27 mouse cellular contexts compared by ENCODE assay signal in genomic region chr10:71789241-71789640, GRCm38 (mm10).
DNase-seq lines count a peak whose midpoint lies in the region; ATAC-seq and TF ChIP-seq lines count a peak whose summit lies in the region.
"Had no signal": no experiment of that assay in that cellular context is flagged by ENCODE, and none has a peak within 500 bp of the region (broad histone marks: within the 10 kb centered on the region; RNA-seq: fewer than 3 reads in every experiment).

No protein-coding gene starts in this region.

- H3K36me3 ChIP-seq in forebrain, embryonic 14.5 days (ENCODE audit: control insufficient read depth, insufficient read depth, low read length): no peaks in the 10 kb centered on the region
- no peaks in the 10 kb centered on the region for H3K36me3 ChIP-seq in forebrain, embryonic 11.5 days (ENCODE audit: control insufficient read depth, insufficient read depth, low read length)
- no peaks in the 10 kb centered on the region for H3K36me3 ChIP-seq in lung, embryonic 14.5 days (ENCODE audit: insufficient read depth)
- H3K36me3 ChIP-seq in midbrain, postnatal 0 days (ENCODE audit: insufficient read depth, low read length): no peaks in the 10 kb centered on the region
- H3K36me3 ChIP-seq in midbrain, embryonic 10.5 days: no peaks in the 10 kb centered on the region
- H3K36me3 ChIP-seq: embryonic facial prominence, embryonic 15.5 days; heart, embryonic 12.5 days; hindbrain, embryonic 15.5 days; intestine, embryonic 15.5 days; liver, embryonic 12.5 days; neural tube, embryonic 13.5 days had no signal

- no peak overlapping the region for H3K4me3 ChIP-seq in forebrain, embryonic 14.5 days (ENCODE audit: low read depth, low read length)
- H3K4me3 ChIP-seq in forebrain, embryonic 11.5 days (ENCODE audit: low read depth, low read length): no peak overlapping the region
- H3K4me3 ChIP-seq in lung, embryonic 14.5 days (ENCODE audit: low read depth, low read length): no peak overlapping the region
- H3K4me3 ChIP-seq in lung, adult 2 months (replicated peaks; ENCODE audit: extremely low read depth, low read depth, low read length): no peak overlapping the region
- H3K4me3 ChIP-seq in midbrain, postnatal 0 days (ENCODE audit: low read depth, low read length): no peak overlapping the region
- no peak overlapping the region for H3K4me3 ChIP-seq in midbrain, embryonic 10.5 days
- H3K4me3 ChIP-seq: embryonic facial prominence, embryonic 15.5 days; forebrain, embryonic 13.5 days; heart, adult 2 months; heart, embryonic 12.5 days; hindbrain, embryonic 15.5 days; intestine, embryonic 15.5 days; layer of hippocampus, adult 2 months; left cerebral cortex, adult 2 months; liver, embryonic 12.5 days; neural tube, embryonic 13.5 days had no signal

- 64% methylated on average over 1 of the region's 1 CpGs for WGBS in forebrain, embryonic 14.5 days
- 65% methylated on average over 1 of the region's 1 CpGs for WGBS in forebrain, embryonic 11.5 days
- 76% methylated on average over 1 of the region's 1 CpGs for WGBS in lung, embryonic 14.5 days
- 33% methylated on average over 1 of the region's 1 CpGs for WGBS in lung, adult 2 months
- WGBS in midbrain, postnatal 0 days: 45% methylated on average over 1 of the region's 1 CpGs
- 70% methylated on average over 1 of the region's 1 CpGs for WGBS in midbrain, embryonic 10.5 days

- DNase-seq in cerebellum, postnatal 10 days: peak; percentile 85 to 91
- no peak for DNase-seq in cerebellum, adult 8-10 months
- peak; percentile 14 for DNase-seq in forebrain, embryonic 14.5 days (ENCODE audit: low spot score)
- no peak for DNase-seq in forebrain, embryonic 11.5 days (ENCODE audit: low spot score)
- peak; percentile 65 for DNase-seq in lung, embryonic 14.5 days
- no peak for DNase-seq in lung, adult 2 months
- DNase-seq in midbrain, postnatal 0 days (ENCODE audit: low spot score): peak; percentile 77
- no peak for DNase-seq in midbrain, embryonic 10.5 days (ENCODE audit: low spot score)
- DNase-seq: adrenal gland, adult 8-10 months; cerebellum, adult 11 months; heart, adult 2 months; heart, postnatal 4 days; kidney, adult 2 months; kidney, postnatal 36 days; liver, postnatal 0 days; thymus, adult 2 months; thymus, postnatal 36 days had no signal

- H3K9ac ChIP-seq in forebrain, embryonic 14.5 days (ENCODE audit: low read length): no peak overlapping the region
- no peak overlapping the region for H3K9ac ChIP-seq in forebrain, embryonic 11.5 days (ENCODE audit: low read length)
- H3K9ac ChIP-seq in lung, embryonic 14.5 days: no peak overlapping the region
- H3K9ac ChIP-seq in midbrain, postnatal 0 days (replicated peaks; ENCODE audit: low read length, poor library complexity, severe bottlenecking): no peak overlapping the region
- H3K9ac ChIP-seq: embryonic facial prominence, embryonic 15.5 days; forebrain, embryonic 13.5 days; heart, embryonic 12.5 days; hindbrain, embryonic 15.5 days; intestine, embryonic 15.5 days; liver, embryonic 12.5 days; liver, postnatal 0 days; neural tube, embryonic 13.5 days had no signal

- H3K27ac ChIP-seq in forebrain, embryonic 14.5 days (ENCODE audit: low read depth, low read length): no peak overlapping the region
- no peak overlapping the region for H3K27ac ChIP-seq in forebrain, embryonic 11.5 days (ENCODE audit: low read depth, low read length)
- no peak overlapping the region for H3K27ac ChIP-seq in lung, embryonic 14.5 days (ENCODE audit: low read depth)
- H3K27ac ChIP-seq in midbrain, postnatal 0 days (ENCODE audit: low read depth, low read length): no peak overlapping the region
- H3K27ac ChIP-seq in midbrain, embryonic 10.5 days (replicated peaks): no peak overlapping the region
- H3K27ac ChIP-seq: embryonic facial prominence, embryonic 15.5 days; forebrain, embryonic 13.5 days; heart, adult 2 months; hindbrain, embryonic 15.5 days; intestine, embryonic 15.5 days; layer of hippocampus, adult 2 months; left cerebral cortex, adult 2 months; liver, embryonic 12.5 days; neural tube, embryonic 13.5 days had no signal

- H3K4me1 ChIP-seq in forebrain, embryonic 14.5 days (ENCODE audit: control insufficient read depth, insufficient read depth, low read length): no peaks in the 10 kb centered on the region
- H3K4me1 ChIP-seq in forebrain, embryonic 11.5 days (replicated peaks; ENCODE audit: control insufficient read depth, insufficient read depth, low read length): no peaks in the 10 kb centered on the region
- no peaks in the 10 kb centered on the region for H3K4me1 ChIP-seq in lung, embryonic 14.5 days (ENCODE audit: insufficient read depth)
- H3K4me1 ChIP-seq in lung, adult 2 months (ENCODE audit: control insufficient read depth, insufficient read depth, low read length): no peaks in the 10 kb centered on the region
- H3K4me1 ChIP-seq in midbrain, postnatal 0 days (ENCODE audit: insufficient read depth, low read length): no peaks in the 10 kb centered on the region
- H3K4me1 ChIP-seq in midbrain, embryonic 10.5 days: no peaks in the 10 kb centered on the region
- H3K4me1 ChIP-seq: embryonic facial prominence, embryonic 15.5 days; forebrain, embryonic 13.5 days; heart, embryonic 12.5 days; hindbrain, embryonic 15.5 days; intestine, embryonic 15.5 days; liver, embryonic 12.5 days; neural tube, embryonic 13.5 days had no signal

- H3K4me2 ChIP-seq in forebrain, embryonic 14.5 days (ENCODE audit: low read length): no peak overlapping the region
- H3K4me2 ChIP-seq in forebrain, embryonic 11.5 days (ENCODE audit: low read depth, low read length, severe bottlenecking): no peak overlapping the region
- no peak overlapping the region for H3K4me2 ChIP-seq in lung, embryonic 14.5 days
- H3K4me2 ChIP-seq in midbrain, postnatal 0 days (ENCODE audit: low read depth, low read length, poor library complexity, severe bottlenecking): no peak overlapping the region
- H3K4me2 ChIP-seq: embryonic facial prominence, embryonic 15.5 days; forebrain, embryonic 13.5 days; heart, embryonic 12.5 days; hindbrain, embryonic 15.5 days; intestine, embryonic 15.5 days; liver, embryonic 12.5 days; neural tube, embryonic 13.5 days had no signal

- TF ChIP-seq POLR2A in lung, adult 2 months (IDR thresholded peaks at IDR 0.05; ENCODE audit: borderline replicate concordance, extremely low read depth, low read depth, low read length): no peak

- no peaks in the 10 kb centered on the region for H3K9me3 ChIP-seq in forebrain, embryonic 14.5 days (replicated peaks; ENCODE audit: control insufficient read depth, low read length)
- H3K9me3 ChIP-seq in forebrain, embryonic 11.5 days (ENCODE audit: control insufficient read depth, low read length): no peaks in the 10 kb centered on the region
- no peaks in the 10 kb centered on the region for H3K9me3 ChIP-seq in lung, embryonic 14.5 days (ENCODE audit: low read depth, low read length)
- no peaks in the 10 kb centered on the region for H3K9me3 ChIP-seq in midbrain, postnatal 0 days (ENCODE audit: low read length)
- no peaks in the 10 kb centered on the region for H3K9me3 ChIP-seq in midbrain, embryonic 10.5 days (replicated peaks)
- H3K9me3 ChIP-seq: embryonic facial prominence, embryonic 15.5 days; forebrain, embryonic 13.5 days; heart, embryonic 12.5 days; hindbrain, embryonic 15.5 days; intestine, embryonic 15.5 days; liver, embryonic 12.5 days; neural tube, embryonic 13.5 days had no signal

- no peak for TF ChIP-seq CTCF in lung, embryonic 14.5 days (IDR thresholded peaks at IDR 0.05; ENCODE audit: low read depth)
- TF ChIP-seq CTCF in lung, adult 2 months (IDR thresholded peaks at IDR 0.05; ENCODE audit: insufficient read depth, low read length): no peak
- no peak for TF ChIP-seq CTCF in midbrain, postnatal 0 days (IDR thresholded peaks at IDR 0.05)

- ATAC-seq in forebrain, embryonic 14.5 days: no peak
- no peak for ATAC-seq in forebrain, embryonic 11.5 days (replicated peaks; ENCODE audit: low FRiP score)
- no peak for ATAC-seq in lung, embryonic 14.5 days (ENCODE audit: insufficient read depth)
- ATAC-seq in midbrain, postnatal 0 days (ENCODE audit: low FRiP score): no peak
- ATAC-seq: forebrain, embryonic 13.5 days; intestine, embryonic 15.5 days; liver, embryonic 12.5 days; liver, postnatal 0 days had no signal

- no peaks in the 10 kb centered on the region for H3K27me3 ChIP-seq in forebrain, embryonic 14.5 days (replicated peaks; ENCODE audit: control insufficient read depth, insufficient read depth, low read length)
- H3K27me3 ChIP-seq in forebrain, embryonic 11.5 days (ENCODE audit: control insufficient read depth, insufficient read depth, low read length): no peaks in the 10 kb centered on the region
- no peaks in the 10 kb centered on the region for H3K27me3 ChIP-seq in lung, embryonic 14.5 days (ENCODE audit: insufficient read depth, low read length)
- no peaks in the 10 kb centered on the region for H3K27me3 ChIP-seq in midbrain, postnatal 0 days (ENCODE audit: insufficient read depth, low read length)
- no peaks in the 10 kb centered on the region for H3K27me3 ChIP-seq in midbrain, embryonic 10.5 days (ENCODE audit: low read depth, poor library complexity, severe bottlenecking)
- H3K27me3 ChIP-seq: CH12.LX; embryonic facial prominence, embryonic 15.5 days; forebrain, embryonic 13.5 days; heart, embryonic 12.5 days; hindbrain, embryonic 15.5 days; intestine, embryonic 15.5 days; liver, embryonic 12.5 days; neural tube, embryonic 13.5 days had no signal

Comparison
In these comparisons a context has a peak if more than half of its experiments do, and no peak if none do; other contexts are left out.
1. DNase-seq: peak in cerebellum, postnatal 10 days (2 of 2), forebrain, embryonic 14.5 days (single experiment), lung, embryonic 14.5 days (single experiment) and midbrain, postnatal 0 days (single experiment); none in cerebellum, adult 8-10 months (single experiment), forebrain, embryonic 11.5 days (single experiment), lung, adult 2 months (single experiment) and midbrain, embryonic 10.5 days (single experiment).